Mouse (Mus musculus) liver, adult 2 months (tissue): ENCODE measurements around the gene Ager. TPM values are rescaled to one million over a fixed set of nuclear protein-coding genes. Genes with fewer than 3 reads are reported as not detected.
A peak's percentile ranks its signal among the peaks of the same experiment; 100 is the strongest.

Experiments used
- DNase-seq: peaks from one replicate; pipeline ENCODE4 v3.0.0-alpha.2; 2011; ENCODE audit warnings: low read depth, low spot score; ENCODE audit errors: extremely low read depth
- H3K27ac ChIP-seq: fragments of 200-500 bp; replicated peaks from 2 replicates; pipeline ENCODE4 v1.5.1; 2012; ENCODE audit warnings: low read depth, mild to moderate bottlenecking, control low read depth, inconsistent platforms, low read length; ENCODE audit not compliant: insufficient read depth
- H3K27me3 ChIP-seq: fragments of 200-500 bp; 2 replicates; pipeline ENCODE4 v1.6.1; 2012; ENCODE audit warnings: mild to moderate bottlenecking, moderate library complexity, low read length, inconsistent platforms; ENCODE audit not compliant: control insufficient read depth, insufficient read depth
- H3K36me3 ChIP-seq: fragments of 200-500 bp; 2 replicates; pipeline ENCODE4 v1.6.1; 2012; ENCODE audit warnings: low read length, inconsistent platforms; ENCODE audit not compliant: control insufficient read depth, insufficient read depth
- H3K4me1 ChIP-seq: fragments of 200-500 bp; 2 replicates; pipeline ENCODE4 v1.6.1; 2011; ENCODE audit warnings: low read length; ENCODE audit not compliant: control insufficient read depth, insufficient read depth
- H3K4me3 ChIP-seq: fragments of 200-500 bp; 2 replicates; pipeline ENCODE4 v1.5.1; 2011; ENCODE audit warnings: low read depth, mild to moderate bottlenecking, control low read depth, low read length, moderate library complexity; ENCODE audit not compliant: insufficient read depth
- H3K79me2 ChIP-seq: fragments of 200-500 bp; 2 replicates; pipeline ENCODE4 v1.6.1; 2012; ENCODE audit warnings: inconsistent platforms, mild to moderate bottlenecking, low read length, moderate library complexity; ENCODE audit not compliant: control insufficient read depth, insufficient read depth
- H3K9ac ChIP-seq: fragments of 200-500 bp; 2 replicates; pipeline ENCODE4 v1.6.1; 2012; ENCODE audit warnings: low read depth, mild to moderate bottlenecking, control low read depth, inconsistent platforms, low read length
- CTCF ChIP-seq: fragments of 200-500 bp; IDR thresholded peaks from 2 replicates; pipeline ENCODE4 v1.5.1; 2011; ENCODE audit warnings: low read depth, low read length, control low read depth
- POLR2A ChIP-seq: fragments of 200-500 bp; IDR thresholded peaks from 2 replicates; pipeline ENCODE4 v1.6.1; 2011; ENCODE audit warnings: low read length, control low read depth; ENCODE audit not compliant: insufficient read depth; ENCODE audit errors: extremely low read depth
- WGBS: fragments of 180-500 bp; shearing (Covaris S2); methylation state at CpG from one replicate; pipeline ENCODE4 v1.1.7; 2018; 5-methylcytosine and 5-hydroxymethylcytosine counted together
- polyA plus RNA-seq: library from polyadenylated mRNA; depleted of rRNA; stranded (reverse); fragments of >200 nt; gene quantifications from 2 replicates; pipeline ENCODE4 v1.2.3, GENCODE M21; 2012
- total RNA-seq: library from RNA; depleted of rRNA; stranded (reverse); fragments of >200 nt; gene quantifications from 2 replicates; pipeline ENCODE4 v1.2.3, GENCODE M21; 2014

The Ager gene
- total and polyA plus RNA-seq, 2 experiments = 0.09 to 0.29 TPM

DNA sequence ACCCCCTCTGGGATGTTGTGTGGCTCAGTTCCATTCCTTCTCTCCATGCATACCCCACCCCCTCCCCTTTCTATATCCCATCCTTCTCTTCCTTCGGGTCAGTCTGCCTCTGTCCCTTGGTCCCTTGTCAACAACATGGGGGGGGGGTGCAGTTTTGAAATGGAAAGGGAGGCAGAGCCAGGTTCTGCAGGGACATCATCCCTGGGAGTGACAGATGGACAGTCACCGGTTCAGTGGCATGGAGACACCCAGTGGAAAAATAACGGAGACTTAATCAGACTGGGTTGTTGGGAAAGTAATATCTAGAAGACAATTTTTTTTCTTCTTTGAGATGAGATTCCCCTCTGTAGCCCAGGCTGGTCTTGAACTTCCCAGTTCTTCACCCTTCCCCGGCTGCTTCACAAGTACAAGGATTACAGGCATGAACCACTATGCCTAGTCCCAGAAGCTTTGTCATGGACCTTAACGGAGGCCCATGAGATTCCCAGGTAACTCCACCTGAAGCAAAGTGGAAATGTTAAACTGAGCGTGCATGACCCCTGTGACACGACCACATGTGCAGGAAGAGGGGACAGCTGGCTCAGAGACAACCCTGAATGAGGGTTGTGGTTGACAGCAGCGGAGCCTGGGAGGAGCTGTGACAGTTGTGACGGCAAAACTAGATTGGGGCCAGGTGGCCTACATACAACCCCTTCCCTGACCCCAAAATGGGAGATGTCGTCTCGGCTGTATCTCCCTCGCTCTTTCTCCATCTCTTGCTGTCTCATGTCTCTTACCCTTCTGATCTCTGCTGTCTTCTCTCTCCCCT is 32.3 kb downstream of the Ager start:
- Histone ChIP-seq H3K27me3 (no peaks in the 10 kb centered on the region), H3K4me3 (no peak overlapping the region), H3K36me3 (peaks cover 2% of the 10 kb centered on the region; the same call in 1 of the 2 replicates), H3K79me2 (no peaks in the 10 kb centered on the region), H3K4me1 (0 out of 2 replicates have a peak, but pooled peaks cover 5% of the 10 kb centered on the region), H3K9ac (no peak overlapping the region), H3K27ac (no peak overlapping the region)
- TF ChIP-seq POLR2A = no peak
- TF ChIP-seq CTCF = no peak
- no peak for DNase-seq
- WGBS = 68% methylated on average over 12 of the region's 12 CpGs

GRCm38 (mm10) chr17:34630761-34631301 is 33.2 kb downstream of the Ager start:
- no peak for DNase-seq
- Histone ChIP-seq H3K27me3 (no peaks in the 10 kb centered on the region), H3K4me1 (0 out of 2 replicates have a peak, but pooled peaks cover 5% of the 10 kb centered on the region), H3K4me3 (peak overlapping the region; percentile 22; the same call in 1 of the 2 replicates), H3K27ac (no peak overlapping the region), H3K9ac (peak overlapping the region; percentile 48; the same call in 1 of the 2 replicates), H3K79me2 (no peaks in the 10 kb centered on the region), H3K36me3 (no peaks in the 10 kb centered on the region)
- TF ChIP-seq POLR2A (no peak), CTCF (no peak)
- WGBS = 8% methylated on average over 43 of the region's 48 CpGs

DNA sequence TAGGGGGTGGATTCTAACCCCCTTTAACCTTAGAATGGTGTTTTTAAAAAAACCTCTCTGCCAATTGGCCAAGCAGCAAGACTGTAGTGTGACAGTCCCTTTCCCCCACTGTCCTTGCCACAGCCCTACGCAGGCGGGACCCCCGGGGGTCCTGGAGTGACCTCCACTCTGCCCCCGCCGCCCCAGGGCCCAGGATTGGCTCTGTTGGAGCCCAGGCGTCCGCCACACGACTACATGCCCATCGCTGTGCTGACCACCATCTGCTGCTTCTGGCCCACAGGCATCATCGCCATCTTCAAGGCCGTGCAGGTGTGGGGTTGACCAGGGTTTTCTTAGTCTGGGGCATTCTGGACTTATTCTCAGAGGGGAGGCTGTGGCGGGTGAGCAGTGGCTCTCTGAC is 34.0 kb downstream of the Ager start:
- Histone ChIP-seq H3K36me3 (no peaks in the 10 kb centered on the region), H3K79me2 (no peaks in the 10 kb centered on the region), H3K9ac (0 out of 2 replicates have a peak overlapping the region, but pooled peaks have one; percentile 16), H3K4me1 (no peaks in the 10 kb centered on the region), H3K27ac (no peak overlapping the region), H3K4me3 (no peak overlapping the region), H3K27me3 (no peaks in the 10 kb centered on the region)
- DNase-seq = no peak
- 27% methylated on average over 12 of the region's 12 CpGs for WGBS
- TF ChIP-seq POLR2A (no peak), CTCF (no peak)

DNA sequence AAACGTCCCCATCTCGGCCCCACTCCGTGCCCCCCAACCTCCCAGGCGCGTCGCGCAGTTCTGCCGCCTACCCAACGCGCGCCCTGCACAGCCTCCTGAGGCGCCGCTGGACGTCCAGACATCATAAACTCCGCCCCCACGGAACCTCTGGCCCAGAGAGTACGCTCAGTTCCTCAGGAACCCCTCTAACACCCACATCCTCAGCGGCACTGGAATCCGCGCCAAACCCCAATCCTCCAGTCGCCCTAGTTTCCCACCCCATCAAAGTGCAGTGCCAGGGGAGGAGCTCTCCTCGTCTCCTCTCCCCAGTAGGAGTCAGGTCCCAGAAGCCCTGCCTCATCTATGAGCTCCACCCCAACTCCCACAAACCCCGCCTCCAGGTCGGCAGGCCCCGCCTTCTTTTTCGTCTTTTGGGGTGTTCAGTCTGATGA is 34.6 kb downstream of the Ager start:
- H3K27ac ChIP-seq = no peak overlapping the region
- peak overlapping the region; percentile 25; the same call in 1 of the 2 replicates for H3K4me3 ChIP-seq
- no peaks in the 10 kb centered on the region for H3K36me3 ChIP-seq
- H3K79me2 ChIP-seq = no peaks in the 10 kb centered on the region
- 7% methylated on average over 26 of the region's 26 CpGs for WGBS
- H3K9ac ChIP-seq = peak overlapping the region; percentile 6; the same call in 1 of the 2 replicates
- TF ChIP-seq POLR2A (no peak), CTCF (no peak)
- peak; percentile 48 for DNase-seq
- no peaks in the 10 kb centered on the region for H3K27me3 ChIP-seq
- H3K4me1 ChIP-seq = no peaks in the 10 kb centered on the region

DNA sequence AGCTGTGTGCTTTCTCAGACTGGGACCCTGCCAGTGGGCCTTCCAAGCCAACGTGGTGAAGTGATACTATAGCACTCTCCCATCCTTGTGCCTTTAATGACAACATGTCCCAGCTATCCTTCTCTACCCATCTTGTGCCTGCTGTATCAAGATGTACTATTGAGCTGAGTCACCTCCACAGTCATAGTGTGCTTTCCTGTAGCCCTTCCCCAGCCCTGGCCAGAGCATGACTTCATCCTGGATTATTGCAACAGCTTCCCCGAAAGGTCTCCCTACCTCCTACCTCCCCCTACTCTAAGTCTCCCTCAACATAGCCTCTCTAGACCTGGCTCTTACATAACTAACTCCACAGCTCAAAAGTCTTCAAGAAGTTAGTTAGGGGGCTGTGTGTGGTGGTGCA is 38.0 kb downstream of the Ager start:
- Histone ChIP-seq H3K4me3 (no peak overlapping the region), H3K27ac (no peak overlapping the region), H3K36me3 (no peaks in the 10 kb centered on the region), H3K79me2 (no peaks in the 10 kb centered on the region), H3K9ac (no peak overlapping the region), H3K27me3 (no peaks in the 10 kb centered on the region), H3K4me1 (no peaks in the 10 kb centered on the region)
- WGBS = 77% methylated on average over 2 of the region's 2 CpGs
- DNase-seq = no peak
- TF ChIP-seq CTCF (no peak), POLR2A (no peak)

DNA sequence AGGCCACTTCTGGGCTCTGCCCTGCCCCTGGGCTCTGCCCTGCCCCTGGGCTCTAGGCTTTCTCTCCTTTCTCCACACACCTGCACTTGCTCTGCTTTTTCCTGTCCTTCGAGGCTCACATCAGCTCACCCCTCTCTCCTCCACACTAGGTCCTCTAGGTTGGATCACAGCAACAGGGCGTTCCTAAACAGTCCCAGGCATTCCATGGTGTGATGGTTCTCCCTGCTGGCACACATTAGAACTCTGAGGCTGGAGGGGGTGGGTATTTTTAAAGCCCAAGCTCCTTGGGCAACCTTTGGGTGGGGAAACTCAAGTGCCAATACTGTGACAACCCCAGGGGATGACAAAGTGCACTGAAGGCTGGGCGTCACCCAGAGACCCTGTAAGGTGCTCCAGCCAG is 39.8 kb downstream of the Ager start:
- H3K27ac ChIP-seq = peak overlapping the region; percentile 5; the same call in 1 of the 2 replicates
- no peak for DNase-seq
- TF ChIP-seq POLR2A (no peak), CTCF (no peak)
- whole genome bisulfite sequencing = 70% methylated on average over 3 of the region's 3 CpGs
- H3K4me3 ChIP-seq = peak overlapping the region; percentile 28
- no peaks in the 10 kb centered on the region for H3K36me3 ChIP-seq
- H3K9ac ChIP-seq = no peak overlapping the region; the same call in 1 of the 2 replicates
- no peaks in the 10 kb centered on the region for H3K4me1 ChIP-seq
- no peaks in the 10 kb centered on the region for H3K79me2 ChIP-seq
- no peaks in the 10 kb centered on the region for H3K27me3 ChIP-seq
